Mouse (Mus musculus) ES-E14 (cell line): ENCODE data around the gene Rom1. TPM values are rescaled to one million over a fixed set of nuclear protein-coding genes. Genes with fewer than 3 reads are reported as not detected.
A peak's percentile ranks its signal among the peaks of the same experiment; 100 is the strongest.
"Not testable (repeated sequence)": the region's sequence is repeated elsewhere in the genome, so short reads cannot be mapped to it uniquely, and the experiment has no call there.

Source experiments
- DNase-seq: peaks from one replicate; pipeline ENCODE4 v3.0.0-alpha.2; 2013; ENCODE audit warnings: low read depth, low spot score
- H3K27ac ChIP-seq: 2 replicates; pipeline ENCODE4 v1.5.1; 2012; ENCODE audit warnings: low read depth, mild to moderate bottlenecking, low read length, moderate library complexity, mixed read lengths; ENCODE audit not compliant: poor library complexity, insufficient read depth, severe bottlenecking
- H3K36me3 ChIP-seq: 2 replicates; pipeline ENCODE4 v1.6.1; 2012; ENCODE audit warnings: mild to moderate bottlenecking, low read length, moderate library complexity, mixed read lengths; ENCODE audit not compliant: control insufficient read depth, poor library complexity, insufficient read depth, severe bottlenecking
- H3K4me1 ChIP-seq, 2 experiments: fragments of 150-350 bp in 1 of 2; sonication (generic) in 1 of 2; 2 replicates each; pipeline ENCODE4 v1.6.1; 2012; ENCODE audit warnings: low read length in 2 of 2, mild to moderate bottlenecking in 1 of 2, mixed read lengths in 1 of 2; ENCODE audit not compliant: control insufficient read depth in 2 of 2, insufficient read depth in 2 of 2, poor library complexity in 1 of 2
- H3K4me3 ChIP-seq, 2 experiments: fragments of 150-350 bp in 1 of 2; sonication (generic) in 1 of 2; 2 replicates each; pipeline ENCODE4 v1.5.1; 2012; ENCODE audit warnings: low read length in 2 of 2, low read depth in 1 of 2, mild to moderate bottlenecking in 1 of 2, mixed read lengths in 1 of 2; ENCODE audit not compliant: insufficient read depth in 1 of 2, poor library complexity in 1 of 2, severe bottlenecking in 1 of 2
- H3K9ac ChIP-seq: 2 replicates; pipeline ENCODE4 v1.6.1; 2012; ENCODE audit warnings: low read depth, mild to moderate bottlenecking, low read length, mixed read lengths; ENCODE audit not compliant: poor library complexity, insufficient read depth, severe bottlenecking
- H3K9me3 ChIP-seq: fragments of 150-350 bp; sonication (generic); 2 replicates; pipeline ENCODE4 v1.6.1; 2012; ENCODE audit warnings: low read depth, mild to moderate bottlenecking, low read length; ENCODE audit not compliant: control insufficient read depth, insufficient read depth
- CHD2 ChIP-seq: IDR thresholded peaks from 2 replicates; pipeline ENCODE4 v1.6.1; 2014; ENCODE audit warnings: mild to moderate bottlenecking, low read depth, low read length, inconsistent platforms
- HCFC1 ChIP-seq: IDR thresholded peaks from 2 replicates; pipeline ENCODE4 v1.6.1; 2012; ENCODE audit warnings: low read length, inconsistent platforms, borderline replicate concordance; ENCODE audit not compliant: insufficient read depth
- MAFK ChIP-seq: IDR thresholded peaks from 2 replicates; pipeline ENCODE4 v1.6.1; 2014; ENCODE audit warnings: mild to moderate bottlenecking, low read depth, low read length, inconsistent platforms; ENCODE audit not compliant: insufficient read depth
- ZC3H11A ChIP-seq: IDR thresholded peaks from 2 replicates; pipeline ENCODE4 v1.6.1; 2012; ENCODE audit warnings: low read depth, mild to moderate bottlenecking, inconsistent platforms, low read length, borderline replicate concordance
- ZNF384 ChIP-seq: IDR thresholded peaks from 2 replicates; pipeline ENCODE4 v1.6.1; 2012; ENCODE audit warnings: low read depth, low read length, inconsistent platforms
- in situ Hi-C, 2 experiments: fragments of 600-800 bp; cut with MboI; formaldehyde crosslinking; loops; one replicate each; pipeline ENCODE4 v1.15.1; 2025; ENCODE audit warnings: low sequenced_read_pairs in 2 of 2, inconsistent platforms in 1 of 2; ENCODE audit not compliant: unreplicated experiment in 2 of 2
- total RNA-seq: library from RNA; depleted of rRNA; stranded (reverse); fragments of 300-350 nt; gene quantifications from 2 replicates; pipeline ENCODE4 v1.2.3, GENCODE M21; 2012; rRNA removed

Gene Rom1
- 3.6 and 4.0 TPM in 2 replicates for total RNA-seq

- TF ChIP-seq MAFK (peak; percentile 63; the same call in 1 of the 2 replicates), ZNF384 (no peak)
- Histone ChIP-seq H3K9me3 (no peaks in the 10 kb centered on the region), H3K27ac (no peak within 1 kb of the TSS; the same call in 1 of the 2 replicates), H3K36me3 (no peaks in the 10 kb centered on the region; the same call in 1 of the 2 replicates), H3K9ac (peak within 1 kb of the TSS; percentile 80), H3K4me1 (peaks cover 0 to 8% of the 10 kb centered on the region in 2 experiments; a peak in 1 of 4 replicates), H3K4me3 (peak within 1 kb of the TSS; percentile 83 to 85)
- peak; percentile 85 for DNase-seq
- in situ Hi-C loops: no loop called here
Observed at GRCm38 (mm10) chr19:8929224-8930088, at the start of gene Rom1, which contains the start of gene Eml3. Gene Rom1 (minus strand): TSS chr19:8929356. Gene Eml3 (plus strand): TSS chr19:8929552.

- DNase-seq: no peak
- H3K4me1 ChIP-seq: peaks cover 0 to 10% of the 10 kb centered on the region in 2 experiments; a peak in 2 of 4 replicates
- in situ Hi-C loops: loop anchor here in 1 of 2 experiments (25.0 kb wide), 1 partner anchor 111 kb away; the partner anchor contains the start of gene Scgb1a1
- H3K4me3 ChIP-seq: no peak overlapping the region
- peaks cover 73% of the 10 kb centered on the region for H3K36me3 ChIP-seq
- H3K9me3 ChIP-seq: no peaks in the 10 kb centered on the region
- H3K9ac ChIP-seq: no peak overlapping the region
- TF ChIP-seq ZC3H11A (0 out of 2 replicates have a peak, but pooled peaks have one; percentile 7), HCFC1 (no peak)
- no peak overlapping the region for H3K27ac ChIP-seq
Observed at GRCm38 (mm10) chr19:8976535-8976934, 47.4 kb upstream of the Rom1 start.

- H3K4me1 ChIP-seq: peaks cover 0 to 10% of the 10 kb centered on the region in 2 experiments; a peak in 2 of 4 replicates
- H3K9ac ChIP-seq: no peak overlapping the region
- in situ Hi-C loops: loop anchor here in 1 of 2 experiments (25.0 kb wide), 1 partner anchor 112 kb away; the partner anchor contains the start of gene Scgb1a1
- no peak for TF ChIP-seq HCFC1
- no peak for TF ChIP-seq ZC3H11A
- no peak for TF ChIP-seq MAFK
- H3K27ac ChIP-seq: no peak overlapping the region
- no peaks in the 10 kb centered on the region for H3K9me3 ChIP-seq
- no peak overlapping the region for H3K4me3 ChIP-seq
- H3K36me3 ChIP-seq: peaks cover 80% of the 10 kb centered on the region
- DNase-seq: no peak
Observed at GRCm38 (mm10) chr19:8975491-8975890, 46.3 kb upstream of the Rom1 start.

- DNase-seq: no peak
- H3K36me3 ChIP-seq: peaks cover 83% of the 10 kb centered on the region
- H3K27ac ChIP-seq: no peak overlapping the region
- in situ Hi-C loops: loop anchor here in 1 of 2 experiments (25.0 kb wide), 1 partner anchor 113 kb away; the partner anchor contains the start of gene Scgb1a1
- H3K9me3 ChIP-seq: no peaks in the 10 kb centered on the region
- no peak overlapping the region for H3K9ac ChIP-seq
- no peak overlapping the region for H3K4me3 ChIP-seq
- peaks cover 0 to 6% of the 10 kb centered on the region in 2 experiments; a peak in 2 of 4 replicates for H3K4me1 ChIP-seq
- TF ChIP-seq CHD2 (no peak), ZNF384 (no peak), HCFC1 (no peak), MAFK (no peak), ZC3H11A (no peak)
Observed at GRCm38 (mm10) chr19:8974638-8975037, 45.5 kb upstream of the Rom1 start.

- DNase-seq, H3K27ac ChIP-seq, H3K9ac ChIP-seq, H3K4me1 ChIP-seq, in situ Hi-C loops, H3K9me3 ChIP-seq, H3K4me3 ChIP-seq: not testable (repeated sequence)
- H3K36me3 ChIP-seq: peaks cover 87% of the 10 kb centered on the region
Observed at GRCm38 (mm10) chr19:8972491-8972890, 43.3 kb upstream of the Rom1 start.
